ENCODE assay signal across 27 mouse cellular contexts in the genomic region with DNA sequence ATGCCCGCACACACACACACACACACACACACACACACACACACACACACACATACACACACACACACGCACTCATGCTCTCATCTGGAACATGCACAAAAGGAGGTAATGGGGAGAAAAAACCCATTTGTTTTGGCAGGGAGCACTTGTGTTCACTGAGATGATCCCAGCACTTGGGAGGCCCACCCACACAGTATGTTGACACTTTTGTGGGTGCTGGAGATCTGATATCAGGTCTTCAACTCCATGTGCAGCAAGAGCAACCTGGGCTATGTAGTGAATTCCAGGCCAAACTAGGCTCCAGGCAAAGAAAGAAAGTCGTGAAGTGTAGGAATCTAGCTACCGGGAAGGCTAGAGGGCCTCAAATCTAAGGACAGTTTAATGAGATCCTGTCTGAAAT. TPM values are rescaled to one million over a fixed set of nuclear protein-coding genes. Genes with fewer than 3 reads are reported as not detected.
DNase-seq lines count a peak whose midpoint lies in the region; ATAC-seq and TF ChIP-seq lines count a peak whose summit lies in the region.
"Had no signal": no experiment of that assay in that cellular context is flagged by ENCODE, and none has a peak within 500 bp of the region (broad histone marks: within the 10 kb centered on the region; RNA-seq: fewer than 3 reads in every experiment).

No protein-coding gene starts in this region.

- DNase-seq in liver, postnatal 0 days: no peak
- no peak for DNase-seq in liver, embryonic 11.5 days (ENCODE audit: low spot score)
- DNase-seq in thymus, adult 2 months: peak; percentile 13
- DNase-seq in thymus, postnatal 10 days (ENCODE audit: low spot score in 2 of 2): no peak
- DNase-seq in thymus, postnatal 25 days: peak; percentile 50
- no peak for DNase-seq in ovary, postnatal 10 days (ENCODE audit: low spot score)

- H3K27me3 ChIP-seq in liver, postnatal 0 days (ENCODE audit: insufficient read depth, low read length): no peaks in the 10 kb centered on the region
- no peaks in the 10 kb centered on the region for H3K27me3 ChIP-seq in liver, embryonic 11.5 days (replicated peaks; ENCODE audit: control insufficient read depth, insufficient read depth, low read length)
- no peaks in the 10 kb centered on the region for H3K27me3 ChIP-seq in thymus, adult 2 months (ENCODE audit: control insufficient read depth, insufficient read depth, low read length)
- H3K27me3 ChIP-seq in forebrain, embryonic 16.5 days (replicated peaks; ENCODE audit: control insufficient read depth, insufficient read depth, low read length): no peaks in the 10 kb centered on the region
- H3K27me3 ChIP-seq: embryonic facial prominence, embryonic 15.5 days; forebrain, embryonic 15.5 days; heart, embryonic 12.5 days; Patski had no signal

- ATAC-seq in liver, postnatal 0 days: 0 out of 2 replicates have a peak, but pooled peaks have one; percentile 1
- no peak for ATAC-seq in liver, embryonic 11.5 days (replicated peaks; ENCODE audit: low FRiP score)
- ATAC-seq in common myeloid progenitor, adult 5-6 weeks (replicated peaks; ENCODE audit: low read depth, poor library complexity, severe bottlenecking): 0 out of 2 replicates have a peak, but pooled peaks have one; percentile 22
- ATAC-seq in forebrain, embryonic 16.5 days: no peak

- H3K9me3 ChIP-seq in liver, postnatal 0 days (ENCODE audit: low read length): no peaks in the 10 kb centered on the region
- no peaks in the 10 kb centered on the region for H3K9me3 ChIP-seq in liver, embryonic 11.5 days (ENCODE audit: control insufficient read depth, low read length)
- H3K9me3 ChIP-seq in forebrain, embryonic 16.5 days (ENCODE audit: control insufficient read depth, low read length): no peaks in the 10 kb centered on the region
- H3K9me3 ChIP-seq: embryonic facial prominence, embryonic 15.5 days; forebrain, embryonic 15.5 days; heart, embryonic 12.5 days; hindbrain, embryonic 10.5 days had no signal

- no peak for TF ChIP-seq EP300 in liver, postnatal 0 days (IDR thresholded peaks at IDR 0.05; ENCODE audit: low read depth)

- no peak overlapping the region for H3K9ac ChIP-seq in liver, postnatal 0 days (replicated peaks)
- H3K9ac ChIP-seq in liver, embryonic 11.5 days (ENCODE audit: low read depth, low read length): no peak overlapping the region
- no peak overlapping the region for H3K9ac ChIP-seq in forebrain, embryonic 16.5 days (replicated peaks; ENCODE audit: low read depth, low read length)
- H3K9ac ChIP-seq: embryonic facial prominence, embryonic 15.5 days; forebrain, embryonic 15.5 days; heart, embryonic 12.5 days; hindbrain, embryonic 14.5 days had no signal

- no peak overlapping the region for H3K4me3 ChIP-seq in liver, postnatal 0 days (ENCODE audit: low read depth, low read length)
- no peak overlapping the region for H3K4me3 ChIP-seq in liver, embryonic 11.5 days (ENCODE audit: low read depth, low read length)
- no peak overlapping the region for H3K4me3 ChIP-seq in thymus, adult 2 months (ENCODE audit: control insufficient read depth, insufficient read depth, low read length)
- H3K4me3 ChIP-seq in forebrain, embryonic 16.5 days (replicated peaks; ENCODE audit: low read length): no peak overlapping the region
- H3K4me3 ChIP-seq: embryonic facial prominence, embryonic 15.5 days; erythroblast, embryonic 14.5 days; forebrain, embryonic 15.5 days; heart, embryonic 12.5 days; hindbrain, embryonic 10.5 days had no signal

- H3K27ac ChIP-seq in liver, postnatal 0 days (ENCODE audit: low read depth): no peak overlapping the region
- H3K27ac ChIP-seq in liver, embryonic 11.5 days (ENCODE audit: low read depth, low read length): no peak overlapping the region
- H3K27ac ChIP-seq in thymus, adult 2 months (ENCODE audit: control insufficient read depth, insufficient read depth, low read length): peak overlapping the region; percentile 74
- H3K27ac ChIP-seq in forebrain, embryonic 16.5 days (ENCODE audit: low read length): no peak overlapping the region
- H3K27ac ChIP-seq: embryonic facial prominence, embryonic 15.5 days; forebrain, embryonic 15.5 days; hindbrain, embryonic 10.5 days; hindbrain, embryonic 14.5 days had no signal

- no peaks in the 10 kb centered on the region for H3K36me3 ChIP-seq in liver, postnatal 0 days (replicated peaks; ENCODE audit: insufficient read depth, low read length)
- H3K36me3 ChIP-seq in liver, embryonic 11.5 days (ENCODE audit: control insufficient read depth, insufficient read depth, low read length): no peaks in the 10 kb centered on the region
- no peaks in the 10 kb centered on the region for H3K36me3 ChIP-seq in thymus, adult 2 months (ENCODE audit: control insufficient read depth, insufficient read depth, low read length)
- H3K36me3 ChIP-seq in forebrain, embryonic 16.5 days (ENCODE audit: control insufficient read depth, insufficient read depth): no peaks in the 10 kb centered on the region
- H3K36me3 ChIP-seq: embryonic facial prominence, embryonic 15.5 days; forebrain, embryonic 15.5 days; heart, embryonic 12.5 days; hindbrain, embryonic 10.5 days had no signal

- no peak overlapping the region for H3K4me2 ChIP-seq in liver, postnatal 0 days (ENCODE audit: low read depth, low read length)
- H3K4me2 ChIP-seq in liver, embryonic 11.5 days: no peak overlapping the region
- no peak overlapping the region for H3K4me2 ChIP-seq in forebrain, embryonic 16.5 days (ENCODE audit: low read length)
- H3K4me2 ChIP-seq: embryonic facial prominence, embryonic 15.5 days; forebrain, embryonic 15.5 days; heart, embryonic 12.5 days; hindbrain, embryonic 14.5 days had no signal

- WGBS in liver, postnatal 0 days (ENCODE audit: insufficient replicate concordance): 72% methylated on average over 4 of the region's 4 CpGs
- 64% methylated on average over 4 of the region's 4 CpGs for WGBS in liver, embryonic 11.5 days
- WGBS in thymus, adult 2 months: 70% methylated on average over 4 of the region's 4 CpGs
- 79% methylated on average over 3 of the region's 4 CpGs for whole genome bisulfite sequencing in forebrain, embryonic 16.5 days

- TF ChIP-seq POLR2A in thymus, adult 2 months (IDR thresholded peaks at IDR 0.05; ENCODE audit: control insufficient read depth, extremely low read depth, insufficient read depth, low read length, poor library complexity): no peak

- no peak for TF ChIP-seq CTCF in liver, postnatal 0 days (IDR thresholded peaks at IDR 0.05; ENCODE audit: low read depth)
- TF ChIP-seq CTCF in thymus, adult 2 months (IDR thresholded peaks at IDR 0.05; ENCODE audit: borderline replicate concordance, control insufficient read depth, extremely low read depth, insufficient read depth, low read length, poor library complexity): no peak

- no peaks in the 10 kb centered on the region for H3K4me1 ChIP-seq in liver, postnatal 0 days (ENCODE audit: insufficient read depth)
- no peaks in the 10 kb centered on the region for H3K4me1 ChIP-seq in liver, embryonic 11.5 days (replicated peaks; ENCODE audit: control insufficient read depth, insufficient read depth, low read length)
- H3K4me1 ChIP-seq in thymus, adult 2 months (replicated peaks; ENCODE audit: control insufficient read depth, insufficient read depth, low read length): peaks cover 19% of the 10 kb centered on the region
- no peaks in the 10 kb centered on the region for H3K4me1 ChIP-seq in forebrain, embryonic 16.5 days (replicated peaks; ENCODE audit: control insufficient read depth, insufficient read depth, low read length)
- H3K4me1 ChIP-seq: embryonic facial prominence, embryonic 15.5 days; forebrain, embryonic 15.5 days; heart, embryonic 12.5 days had no signal

RNA-seq across cellular contexts. Expression of gene Igsf23, which starts 5.3 kb away (rescaled TPM):
- 0.69 and 0.89 TPM in 2 replicates for polyA plus RNA-seq in liver, postnatal 0 days (2015; fragmentation: Nextera tagmentation; extraction: Ambion mirVana)
- polyA plus RNA-seq in liver, embryonic 11.5 days (2014; fragmentation: Nextera tagmentation; extraction: Ambion mirVana): 0.59 and 0.73 TPM in 2 replicates
- polyA plus RNA-seq in thymus, adult 2 months (2012; rRNA removed): 17.3 and 22.4 TPM in 2 replicates
- total RNA-seq in common myeloid progenitor, adult 5-6 weeks (2017): 0.29 and 0.46 TPM in 2 replicates
- not detected in 2 replicates for polyA plus RNA-seq in forebrain, embryonic 16.5 days (2015; fragmentation: Nextera tagmentation; extraction: Ambion mirVana)
- total RNA-seq: adrenal gland, adult 18-20 months; adrenal gland, postnatal 25 days; gastrocnemius, postnatal 10 days; gastrocnemius, postnatal 4 days had no signal
- polyA plus RNA-seq: embryonic facial prominence, embryonic 11.5 days; erythroblast, embryonic 14.5 days; forebrain, embryonic 15.5 days; hindbrain, embryonic 14.5 days had no signal

RNA-seq across cellular contexts. Expression of gene Ceacam20, which starts 9.4 kb away (rescaled TPM):
- polyA plus RNA-seq in liver, postnatal 0 days (2015; fragmentation: Nextera tagmentation; extraction: Ambion mirVana): not detected in 2 replicates
- not detected in 2 replicates for polyA plus RNA-seq in liver, embryonic 11.5 days (2014; fragmentation: Nextera tagmentation; extraction: Ambion mirVana)
- 0.49 and 0.57 TPM in 2 replicates for polyA plus RNA-seq in thymus, adult 2 months (2012; rRNA removed)
- not detected in 2 replicates for total RNA-seq in common myeloid progenitor, adult 5-6 weeks (2017)
- polyA plus RNA-seq in forebrain, embryonic 16.5 days (2015; fragmentation: Nextera tagmentation; extraction: Ambion mirVana): not detected in 2 replicates
- total RNA-seq: adrenal gland, adult 18-20 months; adrenal gland, postnatal 25 days; gastrocnemius, postnatal 10 days; gastrocnemius, postnatal 4 days; heart, adult 8-10 months; heart, postnatal 25 days; MEL had no signal
- polyA plus RNA-seq: activated CD4-positive, CD25-positive, alpha-beta regulatory T cell, adult 4 months; C2C12; embryonic facial prominence, embryonic 11.5 days; embryonic facial prominence, embryonic 15.5 days; erythroblast, embryonic 14.5 days; forebrain, embryonic 11.5 days; forebrain, embryonic 15.5 days; frontal cortex, adult 2 months; heart, embryonic 12.5 days; hindbrain, embryonic 10.5 days; hindbrain, embryonic 14.5 days; Patski had no signal

RNA-seq across cellular contexts. Expression of gene Pvr, which starts 34.9 kb away (rescaled TPM):
- 2.2 and 3.0 TPM in 2 replicates for polyA plus RNA-seq in liver, postnatal 0 days (2015; fragmentation: Nextera tagmentation; extraction: Ambion mirVana)
- 5.1 and 6.1 TPM in 2 replicates for polyA plus RNA-seq in liver, embryonic 11.5 days (2014; fragmentation: Nextera tagmentation; extraction: Ambion mirVana)
- polyA plus RNA-seq in thymus, adult 2 months (2012; rRNA removed): 74.9 and 82.4 TPM in 2 replicates
- total RNA-seq in common myeloid progenitor, adult 5-6 weeks (2017): 7.7 and 9.7 TPM in 2 replicates
- 7.6 and 10.3 TPM in 2 replicates for polyA plus RNA-seq in forebrain, embryonic 16.5 days (2015; fragmentation: Nextera tagmentation; extraction: Ambion mirVana)
- total RNA-seq: MEL had no signal

RNA-seq across cellular contexts. Expression of gene Nlrp9b, which starts 35.4 kb away (rescaled TPM):
- not detected in 2 replicates for polyA plus RNA-seq in liver, postnatal 0 days (2015; fragmentation: Nextera tagmentation; extraction: Ambion mirVana)
- not detected in 2 replicates for polyA plus RNA-seq in liver, embryonic 11.5 days (2014; fragmentation: Nextera tagmentation; extraction: Ambion mirVana)
- polyA plus RNA-seq in thymus, adult 2 months (2012; rRNA removed): 0.03 TPM in 1 of 2 replicates, not detected in the other
- not detected in 2 replicates for total RNA-seq in common myeloid progenitor, adult 5-6 weeks (2017)
- not detected in 2 replicates for polyA plus RNA-seq in forebrain, embryonic 16.5 days (2015; fragmentation: Nextera tagmentation; extraction: Ambion mirVana)
- total RNA-seq: adrenal gland, adult 18-20 months; adrenal gland, postnatal 25 days; gastrocnemius, postnatal 10 days; gastrocnemius, postnatal 4 days; heart, adult 8-10 months; heart, postnatal 25 days; MEL had no signal
- polyA plus RNA-seq: activated CD4-positive, CD25-positive, alpha-beta regulatory T cell, adult 4 months; C2C12; embryonic facial prominence, embryonic 11.5 days; embryonic facial prominence, embryonic 15.5 days; erythroblast, embryonic 14.5 days; forebrain, embryonic 11.5 days; forebrain, embryonic 15.5 days; frontal cortex, adult 2 months; heart, embryonic 12.5 days; hindbrain, embryonic 10.5 days; hindbrain, embryonic 14.5 days; Patski had no signal

Comparison
In these comparisons a context has a peak if more than half of its experiments do, and no peak if none do; other contexts are left out.
1. ATAC-seq: peak in liver, postnatal 0 days (single experiment) and common myeloid progenitor, adult 5-6 weeks (single experiment); none in liver, embryonic 11.5 days (single experiment) and forebrain, embryonic 16.5 days (single experiment).
2. DNase-seq: peak in thymus, adult 2 months (single experiment) and thymus, postnatal 25 days (single experiment); none in liver, postnatal 0 days (single experiment), liver, embryonic 11.5 days (single experiment), thymus, postnatal 10 days (0 of 2) and ovary, postnatal 10 days (single experiment).